Mouse (Mus musculus) forebrain, postnatal 0 days (tissue): ENCODE data around the gene Gm32742. TPM values are rescaled to one million over a fixed set of nuclear protein-coding genes. Genes with fewer than 3 reads are reported as not detected.
A peak's percentile ranks its signal among the peaks of the same experiment; 100 is the strongest.

Experiments
- ATAC-seq: fragments of 200-750 bp; cut with Nextera tagmentation; 2 replicates; pipeline ENCODE4 v1.8.0; 2017; ENCODE audit warnings: mild to moderate bottlenecking, moderate library complexity
- DNase-seq: peaks from one replicate; pipeline ENCODE4 v3.0.0-alpha.2; 2015
- H3K27ac ChIP-seq: fragments of 300-500 bp; sonication (generic); 2 replicates; pipeline ENCODE4 v1.5.1; 2014; ENCODE audit warnings: low read depth, mild to moderate bottlenecking, antibody characterized with exemption, low read length, moderate library complexity, mixed read lengths
- H3K27me3 ChIP-seq: fragments of 300-500 bp; sonication (generic); 2 replicates; pipeline ENCODE4 v1.6.1; 2014; ENCODE audit warnings: mild to moderate bottlenecking, low read length, mixed read lengths; ENCODE audit not compliant: insufficient read depth
- H3K36me3 ChIP-seq: fragments of 300-500 bp; sonication (generic); 2 replicates; pipeline ENCODE4 v1.6.1; 2014; ENCODE audit warnings: mild to moderate bottlenecking, moderate library complexity; ENCODE audit not compliant: insufficient read depth
- H3K4me1 ChIP-seq: fragments of 300-500 bp; sonication (generic); 2 replicates; pipeline ENCODE4 v1.6.1; 2014; ENCODE audit warnings: antibody characterized with exemption; ENCODE audit not compliant: insufficient read depth
- H3K4me2 ChIP-seq: fragments of 300-500 bp; sonication (generic); 2 replicates; pipeline ENCODE4 v1.6.1; 2014; ENCODE audit warnings: low read depth, mild to moderate bottlenecking, moderate library complexity
- H3K4me3 ChIP-seq: fragments of 300-500 bp; sonication (generic); 2 replicates; pipeline ENCODE4 v1.5.1; 2014; ENCODE audit warnings: low read depth, low read length, mixed read lengths
- H3K9ac ChIP-seq: fragments of 300-500 bp; sonication (generic); 2 replicates; pipeline ENCODE4 v1.6.1; 2014; ENCODE audit warnings: mild to moderate bottlenecking
- H3K9me3 ChIP-seq: fragments of 300-500 bp; sonication (generic); 2 replicates; pipeline ENCODE4 v1.6.1; 2016; ENCODE audit warnings: low read length
- CTCF ChIP-seq: sonication (generic); IDR thresholded peaks from 2 replicates; pipeline ENCODE4 v1.5.1; 2016; ENCODE audit warnings: antibody characterized with exemption, control low read depth, low read depth
- WGBS: fragments of 180-500 bp; shearing (Covaris S2); extraction: QIAGEN DNeasy Blood & Tissue Kit; methylation state at CpG from one replicate; pipeline ENCODE4 v1.1.7; 2014; 5-methylcytosine and 5-hydroxymethylcytosine counted together
- microRNA counts: library from miRNA; unstranded; fragments of <30 nt; microRNA quantifications from one replicate; lab custom pipeline; 2015
- microRNA-seq, 2 experiments: library from miRNA; unstranded; fragments of <30 nt; microRNA quantifications; one replicate each; pipeline ENCODE4; 2016
- polyA plus RNA-seq: library from polyadenylated mRNA; unstranded; fragments of >200 nt; fragmentation: Nextera tagmentation; extraction: Ambion mirVana; gene quantifications from 2 replicates; pipeline ENCODE4 v1.2.1, GENCODE M21; 2015
- total RNA-seq: library from RNA; depleted of rRNA; stranded (reverse); fragments of >200 nt; gene quantifications from 2 replicates; pipeline ENCODE4 v1.2.3, GENCODE M21; 2014; rRNA removed

Gm32742 gene
- total and polyA plus RNA-seq, 2 experiments from 2014 or later: 0.02 TPM; not detected in 1

- DNase-seq: peak; percentile 67
- 10% methylated on average over 27 of the region's 27 CpGs for WGBS
These were observed 63.4 kb downstream of the Gm32742 start, which contains the start of gene 4833427G06Rik for GRCm38 (mm10) chr9:51101756-51102425. Gene 4833427G06Rik, minus strand, starts transcription at chr9:51102078.

GRCm38 (mm10) chr9:51096306-51096705 is 69.0 kb downstream of the Gm32742 start:
- Histone ChIP-seq H3K27me3 (no peaks in the 10 kb centered on the region), H3K4me1 (no peaks in the 10 kb centered on the region), H3K9me3 (no peaks in the 10 kb centered on the region), H3K9ac (no peak overlapping the region), H3K4me3 (no peak overlapping the region), H3K4me2 (no peak overlapping the region), H3K27ac (no peak overlapping the region), H3K36me3 (no peaks in the 10 kb centered on the region)
- DNase-seq (no peak), ATAC-seq (no peak)
- 45% methylated on average over 2 of the region's 2 CpGs for WGBS
- TF ChIP-seq CTCF: no peak

More at GRCm38 (mm10) chr9:51101756-51102425, 63.4 kb downstream of the Gm32742 start, which contains the start of gene 4833427G06Rik:
- H3K9me3 ChIP-seq: no peaks in the 10 kb centered on the region
- H3K4me3 ChIP-seq: 0 out of 2 replicates have a peak within 1 kb of the TSS, but pooled peaks have one; percentile 1
- no peak within 1 kb of the TSS for H3K27ac ChIP-seq
- 0 out of 2 replicates have a peak, but pooled peaks cover 2% of the 10 kb centered on the region for H3K27me3 ChIP-seq
- H3K36me3 ChIP-seq: no peaks in the 10 kb centered on the region
- TF ChIP-seq CTCF: peak; percentile 39
- H3K4me2 ChIP-seq: peak within 1 kb of the TSS; percentile 100
- ATAC-seq: peak; percentile 82
- H3K9ac ChIP-seq: no peak within 1 kb of the TSS
- no peaks in the 10 kb centered on the region for H3K4me1 ChIP-seq

GRCm38 (mm10) chr9:51093697-51094096 is 71.6 kb downstream of the Gm32742 start:
- no peak overlapping the region for H3K4me2 ChIP-seq

GRCm38 (mm10) chr9:51081614-51082013 is 83.7 kb downstream of the Gm32742 start:
- TF ChIP-seq CTCF: no peak
- no peak overlapping the region for H3K27ac ChIP-seq
- H3K36me3 ChIP-seq: no peaks in the 10 kb centered on the region
- no peak overlapping the region for H3K9ac ChIP-seq
- H3K4me2 ChIP-seq: no peak overlapping the region
- H3K4me1 ChIP-seq: 0 out of 2 replicates have a peak, but pooled peaks cover 2% of the 10 kb centered on the region
- H3K9me3 ChIP-seq: no peaks in the 10 kb centered on the region
- DNase-seq (no peak), ATAC-seq (no peak)
- 89% methylated on average over 5 of the region's 5 CpGs for WGBS
- no peak overlapping the region for H3K4me3 ChIP-seq
- H3K27me3 ChIP-seq: no peaks in the 10 kb centered on the region

More at GRCm38 (mm10) chr9:51093697-51094096, 71.6 kb downstream of the Gm32742 start:
- H3K9ac ChIP-seq: no peak overlapping the region
- no peak overlapping the region for H3K4me3 ChIP-seq
- H3K4me1 ChIP-seq: no peaks in the 10 kb centered on the region
- no peak for TF ChIP-seq CTCF
- no peaks in the 10 kb centered on the region for H3K27me3 ChIP-seq
- no peak overlapping the region for H3K27ac ChIP-seq
- WGBS: 75% methylated on average over 5 of the region's 5 CpGs
- no peak for ATAC-seq
- H3K36me3 ChIP-seq: no peaks in the 10 kb centered on the region
- H3K9me3 ChIP-seq: no peaks in the 10 kb centered on the region
- DNase-seq: no peak

MicroRNA genes within 50 kb of the gene (microRNA counts, 519-probe panel; counts per million panel counts)
- microRNA mmu-miR-34b-3p (lab: Ali Mortazavi, UCI): 1,596 counts per million, percentile 12 among the panel's probes with 10 or more counts
- microRNA mmu-miR-34b-5p (lab: Ali Mortazavi, UCI): 2,887 counts per million, percentile 23 among the panel's probes with 10 or more counts
- 6,785 counts per million, percentile 90 among the panel's probes with 10 or more counts for microRNA mmu-miR-34c (lab: Ali Mortazavi, UCI)

Small RNAs within 50 kb of the gene (microRNA-seq; reads per million reads assigned to microRNA genes)
- 106 to 153 reads per million in 2 experiments for gene Mir34b
- gene Mir34c: 2,292 to 2,405 reads per million in 2 experiments

Other genes starting within 250 kb of the Gm32742 start
- gene Sik2, start 156.4 kb downstream of the Gm32742 start, total RNA-seq: 36.7 and 38.2 TPM in 2 replicates
- 15.9 and 20.5 TPM in 2 replicates for gene Sik2, start 156.4 kb downstream of the Gm32742 start, polyA plus RNA-seq
- not detected in 2 replicates for gene Btg4, start 104.6 kb downstream of the Gm32742 start, total RNA-seq
- not detected in 2 replicates for gene Btg4, start 104.6 kb downstream of the Gm32742 start, polyA plus RNA-seq
- gene Layn, start 88.4 kb downstream of the Gm32742 start, total RNA-seq: 3.8 and 7.8 TPM in 2 replicates
- gene Layn, start 88.4 kb downstream of the Gm32742 start, polyA plus RNA-seq: 2.9 and 3.2 TPM in 2 replicates
- 1.4 and 2.2 TPM in 2 replicates for gene 4833427G06Rik, start 63.4 kb downstream of the Gm32742 start, total RNA-seq
- gene 4833427G06Rik, start 63.4 kb downstream of the Gm32742 start, polyA plus RNA-seq: 1.5 and 2.4 TPM in 2 replicates
- 0.05 TPM in 1 of 2 replicates, not detected in the other for gene Pou2af1, start 48.2 kb upstream of the Gm32742 start, total RNA-seq
- 0.09 TPM in 1 of 2 replicates, not detected in the other for gene Pou2af1, start 48.2 kb upstream of the Gm32742 start, polyA plus RNA-seq
- gene Colca2, start 113.1 kb upstream of the Gm32742 start, total RNA-seq: 0.15 and 0.33 TPM in 2 replicates
- gene Colca2, start 113.1 kb upstream of the Gm32742 start, polyA plus RNA-seq: 0.84 and 1.0 TPM in 2 replicates
- not detected in 2 replicates for gene 1810046K07Rik, start 163.4 kb upstream of the Gm32742 start, total RNA-seq
- gene 1810046K07Rik, start 163.4 kb upstream of the Gm32742 start, polyA plus RNA-seq: not detected in 2 replicates